Mouse (Mus musculus) layer of hippocampus, adult 18-20 months (tissue): ENCODE results near the gene Snw1. TPM values are rescaled to one million over a fixed set of nuclear protein-coding genes. Genes with fewer than 3 reads are reported as not detected.

Source experiments
- DNase-seq, 2 experiments: peaks; one replicate each; pipeline ENCODE4 v3.0.0; 2022; ENCODE audit warnings: low spot score in 2 of 2
- microRNA-seq, 2 experiments: library from miRNA; unstranded; fragments of <30 nt; microRNA quantifications; one replicate each; pipeline ENCODE4 v1.2.0; 2021
- total RNA-seq, 2 experiments: library from RNA; stranded (reverse); gene quantifications; 2 replicates each; pipeline ENCODE4 v1.2.3; 2021

The Snw1 gene
- total RNA-seq, 2 experiments from 2014 or later = 62.3 to 68.8 TPM

DNA sequence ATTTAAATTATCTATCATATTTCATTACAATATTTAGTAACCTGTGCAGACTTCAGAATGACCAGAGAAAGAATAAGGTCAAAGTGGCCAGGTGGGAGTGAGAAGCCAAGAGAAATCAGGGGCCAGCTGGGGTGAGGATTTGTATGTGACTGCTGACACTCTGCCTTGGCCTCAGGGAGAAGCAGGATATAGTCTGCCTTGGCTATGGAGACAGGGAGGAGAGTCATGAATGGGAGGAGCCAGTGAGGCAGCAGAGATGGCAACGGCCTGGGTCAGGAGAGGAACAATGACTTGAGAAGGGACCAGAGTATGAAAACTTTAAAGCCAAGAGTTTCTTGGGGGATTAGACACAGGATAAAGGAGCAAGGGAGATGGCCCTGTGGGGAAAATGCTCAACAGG is 48.4 kb downstream of the Snw1 start:
- DNase-seq = no peak

DNA sequence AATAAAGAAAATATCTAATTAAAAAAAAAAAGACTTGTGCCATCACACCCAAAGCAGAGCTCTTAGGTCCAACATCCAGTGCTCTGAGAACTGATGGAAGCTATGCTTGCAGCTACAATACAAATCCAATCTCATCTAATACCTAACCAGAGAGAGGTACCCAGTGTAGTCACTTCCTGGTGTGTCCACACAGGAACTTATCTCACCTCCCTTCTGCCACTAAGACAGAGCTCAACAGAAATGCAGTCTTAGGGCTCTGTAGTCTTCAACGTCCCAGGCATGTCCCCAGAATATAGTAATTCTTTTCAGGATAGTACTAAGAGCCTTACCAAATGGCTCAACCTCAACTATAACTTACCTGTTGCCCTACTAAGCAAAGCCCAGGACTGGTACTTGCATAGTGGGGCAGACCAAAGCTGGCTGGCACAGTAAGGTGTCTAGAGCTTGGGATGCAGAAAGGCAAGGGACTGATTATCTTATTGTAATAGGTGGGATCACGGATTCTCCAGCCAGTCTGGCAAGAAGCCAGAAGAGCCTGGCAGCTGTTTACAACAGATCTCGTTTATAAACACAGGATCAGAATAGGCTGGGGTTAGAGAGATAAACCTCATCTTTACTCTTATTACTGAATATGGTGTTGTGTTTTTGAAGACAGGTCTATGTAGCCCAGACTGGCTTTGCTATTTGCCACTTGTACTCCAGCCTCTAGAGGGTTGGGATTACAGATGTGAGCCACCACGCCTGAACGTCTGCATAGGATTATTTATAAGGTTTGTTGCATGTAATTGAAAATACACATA is 50.2 kb downstream of the Snw1 start:
- DNase-seq = no peak

DNA sequence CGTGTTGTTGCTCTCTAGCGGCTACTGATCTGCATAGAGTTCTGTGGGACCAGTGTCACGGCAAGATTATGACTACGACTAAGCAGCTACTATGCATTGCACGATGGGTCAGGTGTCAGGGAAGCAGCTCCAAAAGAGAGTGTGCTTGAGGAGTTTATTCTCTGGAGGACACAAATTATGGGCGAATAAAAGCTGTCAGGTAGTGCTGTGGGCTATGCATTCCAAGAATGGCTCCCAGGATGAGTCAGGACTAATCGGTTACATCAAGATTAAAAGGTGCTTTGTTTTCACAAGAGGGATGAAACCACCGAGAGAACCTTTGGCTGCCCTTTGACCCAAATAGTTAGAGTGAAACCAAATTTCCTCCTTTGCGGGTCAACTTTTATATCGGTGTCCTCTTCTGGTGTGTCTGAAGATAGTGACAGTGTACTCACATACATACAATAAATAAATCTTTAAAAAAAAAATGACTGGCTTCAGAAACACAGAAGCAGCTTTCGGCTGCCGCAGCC is 52.0 kb downstream of the Snw1 start:
- no peak for DNase-seq

DNA sequence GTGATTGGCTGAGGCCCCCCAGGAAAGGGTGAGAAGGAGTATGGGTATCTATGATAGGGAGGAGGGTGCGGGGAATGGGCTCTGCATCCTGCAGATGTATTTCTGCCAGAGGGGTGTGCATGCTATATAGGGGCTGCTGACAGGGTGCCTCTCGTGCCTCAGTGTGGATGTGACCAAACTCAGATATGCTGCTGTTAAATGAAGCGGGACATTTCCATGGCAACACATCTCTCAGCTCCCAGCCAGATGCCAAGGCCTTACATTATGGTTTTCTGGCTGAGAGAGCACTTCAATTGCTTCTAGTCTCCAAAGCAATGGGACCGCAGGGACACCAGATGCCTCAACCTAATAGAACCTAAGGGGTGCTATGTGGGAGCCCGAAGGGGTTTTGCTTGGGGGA is 53.2 kb downstream of the Snw1 start:
- no peak for DNase-seq

DNA sequence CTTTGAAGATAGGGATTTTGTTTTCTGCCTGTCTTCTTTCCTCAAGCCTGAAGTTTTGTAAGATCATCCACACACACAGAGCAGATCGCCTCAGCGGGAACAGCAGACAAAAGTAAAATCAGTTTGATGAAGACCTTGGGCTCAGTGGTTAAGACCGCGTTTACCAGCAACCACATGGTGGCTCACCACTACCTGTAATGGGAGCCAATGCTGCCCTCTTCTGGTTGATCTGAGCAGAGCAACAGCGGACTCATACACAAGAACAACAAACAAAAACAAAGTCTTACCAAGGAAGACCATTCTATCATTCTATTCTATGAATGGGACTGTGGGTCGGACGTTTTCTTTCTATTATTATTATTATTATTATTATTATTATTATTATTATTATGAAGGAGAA is 55.4 kb downstream of the Snw1 start:
- DNase-seq = peak in 1 of 2 experiments; percentile 66

DNA sequence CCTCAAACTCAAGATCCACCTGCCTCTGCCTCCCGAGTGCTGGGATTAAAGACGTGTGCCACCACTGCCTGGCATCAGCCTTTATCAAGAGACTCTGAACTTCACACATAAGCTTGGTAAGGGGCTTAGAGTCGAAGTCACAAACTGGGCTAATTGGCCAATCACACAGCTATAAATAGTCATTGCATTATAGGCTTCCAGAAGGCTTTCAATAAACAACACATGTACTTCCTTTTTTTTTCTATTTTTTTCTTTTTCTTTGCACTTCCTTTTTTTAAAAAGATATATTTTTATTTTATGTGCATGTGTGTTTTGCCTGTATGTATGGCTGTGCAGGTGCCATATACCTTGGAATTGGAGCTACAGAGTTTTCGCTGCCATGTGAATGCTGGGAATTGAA is 56.7 kb downstream of the Snw1 start:
- no peak for DNase-seq

DNA sequence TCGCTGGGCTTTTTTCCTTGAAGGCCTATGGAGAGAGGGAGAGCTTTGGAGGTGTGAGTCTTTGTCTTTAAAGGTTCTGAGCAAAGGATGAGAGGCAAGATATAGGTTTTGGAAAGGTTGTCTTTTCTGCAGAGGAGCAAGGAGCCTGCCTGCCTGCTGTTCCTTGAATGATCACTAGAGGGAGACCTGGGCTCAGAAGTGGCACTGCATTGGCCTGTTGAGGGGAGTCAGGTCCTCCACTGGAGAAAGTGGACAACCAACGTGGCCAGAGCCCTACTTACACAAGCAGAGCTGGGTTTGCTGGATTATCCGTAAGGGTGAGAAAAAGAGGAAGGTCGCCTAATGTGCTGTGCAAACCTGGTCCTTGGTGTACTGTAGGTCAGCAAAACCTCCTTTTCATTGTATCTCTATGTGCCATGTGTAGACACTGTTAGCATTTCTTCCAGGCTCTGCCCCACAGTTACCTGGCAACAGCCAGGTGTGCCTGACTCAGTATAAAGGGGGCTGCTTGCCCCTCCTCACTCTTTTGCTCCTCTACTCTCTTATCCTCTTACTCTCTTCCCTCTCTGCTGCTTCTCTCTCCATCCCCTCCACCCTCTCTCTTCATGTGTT is 58.8 kb downstream of the Snw1 start:
- peak; percentile 39 to 81 for DNase-seq

DNA sequence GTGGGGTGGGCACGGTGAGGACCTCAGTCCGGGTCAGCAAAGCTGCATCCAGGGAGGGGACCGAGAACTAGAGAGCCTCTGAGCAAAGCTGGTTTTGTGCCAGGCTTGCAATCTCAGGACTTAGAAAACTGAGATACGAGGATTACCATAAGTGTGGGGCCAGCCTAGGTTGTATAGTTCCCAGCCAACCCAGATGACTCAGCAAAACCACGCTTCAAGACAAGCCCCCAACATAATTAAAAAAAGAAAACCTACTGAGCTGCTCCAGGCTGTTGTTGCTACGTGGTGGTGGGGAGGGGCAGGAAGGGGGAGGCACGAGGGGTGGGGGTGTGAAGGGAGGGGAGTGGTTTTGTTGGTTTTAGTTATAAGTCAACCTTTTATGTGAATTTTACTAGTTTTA is 61.1 kb downstream of the Snw1 start:
- DNase-seq = no peak

DNA sequence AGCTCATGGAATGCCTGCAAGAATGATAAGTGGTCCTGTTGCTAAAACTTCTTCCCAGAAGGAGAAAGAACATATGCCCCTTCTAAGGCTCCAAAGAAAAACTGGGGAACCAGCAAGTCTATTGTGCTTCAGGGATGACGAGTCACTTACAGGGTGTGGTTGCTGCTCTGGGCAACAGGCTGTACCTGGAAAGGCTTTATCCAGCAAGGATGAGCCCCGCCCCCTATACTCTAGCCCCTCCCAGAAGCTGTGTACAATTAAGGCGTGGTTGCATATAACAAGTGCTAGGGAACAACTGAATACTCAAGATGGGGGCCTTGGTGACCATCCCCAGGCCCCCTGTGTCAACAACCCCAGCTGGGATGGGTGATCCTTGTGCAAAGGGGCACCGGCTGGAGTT is 63.0 kb downstream of the Snw1 start:
- DNase-seq = no peak

DNA sequence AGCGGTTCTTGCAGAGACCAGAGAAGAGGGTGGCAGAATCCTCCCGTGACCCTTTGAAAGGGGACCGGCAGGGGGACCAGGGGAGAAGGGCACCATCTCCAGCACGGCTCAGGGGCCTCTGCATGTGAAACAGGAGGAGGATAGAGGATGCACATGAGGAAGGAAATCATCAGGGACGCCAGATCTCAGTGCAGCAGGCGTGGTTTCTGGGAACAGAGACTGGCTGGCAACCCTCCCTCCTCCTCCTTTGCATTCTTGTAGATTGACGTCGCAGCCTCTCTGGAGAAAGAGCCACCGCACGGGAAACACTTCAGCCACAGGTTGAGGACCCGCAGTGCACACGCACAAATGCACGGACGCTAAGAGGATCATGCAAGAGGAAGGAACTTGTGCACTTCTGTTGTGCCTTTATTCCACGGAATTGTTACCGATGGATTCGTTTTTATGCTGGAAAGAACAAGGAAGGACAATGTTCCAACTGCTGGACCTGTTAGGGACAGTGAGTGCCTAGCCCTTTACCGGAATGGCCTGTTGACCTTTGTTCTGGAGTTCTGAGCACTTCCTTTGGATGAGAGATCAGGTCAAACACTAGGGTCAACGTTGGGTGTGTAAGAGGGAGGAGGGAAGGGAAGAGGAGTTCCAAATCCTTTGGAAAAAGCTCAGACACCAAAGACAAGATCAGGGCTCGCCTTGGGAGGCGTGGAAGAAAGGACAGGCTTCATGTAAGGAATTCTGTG is 64.0 kb downstream of the Snw1 start:
- DNase-seq = no peak

DNA sequence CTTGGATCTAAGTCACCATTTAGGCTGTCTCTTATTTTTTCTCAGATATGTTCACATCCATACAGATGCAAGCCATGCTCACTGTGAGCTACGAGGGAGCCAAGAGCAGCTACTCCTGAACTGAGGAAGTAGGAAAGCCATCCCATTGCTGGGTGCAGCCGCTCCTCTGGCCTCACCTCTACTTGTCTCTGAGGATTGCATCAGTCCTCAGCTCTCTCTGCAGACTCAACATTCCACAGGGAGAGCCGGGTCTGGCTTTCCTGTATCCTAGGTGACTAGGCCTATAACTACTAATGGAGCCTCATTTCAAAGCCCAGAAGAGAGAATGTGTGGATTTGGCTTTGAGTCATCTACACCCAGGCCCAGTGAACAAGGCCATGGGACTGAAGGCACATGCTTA is 66.4 kb downstream of the Snw1 start:
- DNase-seq = no peak

DNA sequence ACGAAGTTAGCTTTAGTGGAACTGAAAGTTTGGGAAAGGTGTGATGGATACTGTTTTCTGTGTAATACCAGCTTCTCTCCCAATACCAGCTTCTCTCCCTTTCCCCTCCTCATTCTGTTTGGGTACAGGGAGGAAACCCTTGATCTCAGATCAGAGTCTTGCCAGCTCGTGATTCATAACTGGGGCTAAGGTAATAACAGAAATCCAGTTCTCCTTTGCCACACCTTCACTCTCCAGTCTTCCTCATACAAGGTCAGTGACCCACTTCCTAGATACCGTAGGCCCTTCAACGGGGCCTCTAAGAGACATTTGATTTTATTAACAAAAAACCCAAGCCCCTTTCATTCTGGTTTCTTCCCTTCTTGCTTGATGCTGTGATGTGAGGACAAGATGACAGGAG is 66.9 kb downstream of the Snw1 start:
- DNase-seq = no peak

DNA sequence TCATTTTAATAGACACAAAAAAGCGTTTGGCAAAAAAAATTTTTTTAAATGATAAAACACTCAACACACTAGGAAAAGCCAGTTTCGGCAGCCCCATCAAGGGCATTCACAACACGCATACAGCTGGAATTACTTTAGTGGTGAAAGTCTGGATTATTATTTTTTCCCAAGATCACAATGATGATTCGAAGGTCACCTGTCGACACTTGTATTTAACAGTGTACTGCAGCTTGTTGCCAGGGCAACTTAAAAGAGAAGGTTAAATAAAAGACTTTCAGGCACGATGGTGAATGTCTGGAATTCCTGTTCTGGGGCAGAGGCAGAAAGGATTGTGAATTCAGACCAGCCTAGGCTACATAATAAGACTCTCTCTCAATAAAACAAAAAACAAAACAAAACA is 70.2 kb downstream of the Snw1 start:
- no peak for DNase-seq

DNA sequence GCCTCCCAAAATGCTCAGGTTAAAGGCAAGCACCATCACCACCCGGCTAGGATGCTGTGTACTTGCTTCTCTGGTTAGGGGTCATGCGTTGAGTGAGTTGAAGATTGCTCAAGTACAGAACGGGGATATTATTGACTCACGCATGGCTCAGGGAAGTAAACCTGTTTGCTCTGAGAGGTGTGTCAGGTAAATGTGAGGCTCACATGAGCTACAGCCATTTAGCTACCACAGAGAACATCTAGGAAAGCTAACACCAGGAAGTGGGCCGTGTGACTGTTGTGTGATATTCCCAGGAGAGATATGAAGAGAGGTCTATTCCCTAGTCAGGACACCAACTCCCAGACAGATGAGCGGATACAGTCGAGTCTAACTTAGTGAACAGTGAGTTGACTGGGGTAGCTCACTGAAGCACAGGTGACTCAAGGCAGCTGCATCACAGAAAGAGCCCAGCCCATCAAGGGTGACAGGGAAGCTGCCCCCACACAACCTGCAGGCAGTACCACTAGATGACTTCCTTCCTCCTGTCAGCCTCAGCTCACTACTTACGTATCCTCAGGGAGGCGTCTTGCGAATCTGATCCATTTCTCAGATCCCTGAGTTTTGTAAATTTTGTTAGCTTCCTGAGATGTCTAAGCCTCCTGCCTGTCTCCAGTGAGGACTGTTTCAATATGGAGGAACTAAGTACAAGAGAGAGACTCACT is 72.8 kb downstream of the Snw1 start:
- DNase-seq = no peak

Small RNAs within 50 kb of the gene (microRNA-seq; reads per million reads assigned to microRNA genes)
- gene Mir3068 = 102 to 165 reads per million in 2 experiments

Other genes starting within 250 kb of the Snw1 start
- 1 to 10 TPM; 2.2 to 2.5 TPM for gene Noxred1, start 233.5 kb downstream of the Snw1 start, total RNA-seq
- gene Vipas39, start 206.0 kb downstream of the Snw1 start, total RNA-seq = 10 to 100 TPM; 51.8 to 52.9 TPM
- 100 to 1,000 TPM; 192 to 196 TPM for gene Ahsa1, start 205.8 kb downstream of the Snw1 start, total RNA-seq
- gene Ism2, start 172.6 kb downstream of the Snw1 start, total RNA-seq = under 1 TPM in 1 of 2 experiments, not detected in 1; 0.20 TPM
- gene Sptlc2, start 83.9 kb downstream of the Snw1 start, total RNA-seq = 10 to 100 TPM; 24.6 to 40.9 TPM
- 10 to 100 TPM; 94.4 to 97.2 TPM for gene Slirp, start 28.4 kb downstream of the Snw1 start, total RNA-seq
- gene Alkbh1, start 28.3 kb downstream of the Snw1 start, total RNA-seq = 10 to 100 TPM; 19.4 to 21.0 TPM
- not detected for gene Gm5788, start 22.4 kb upstream of the Snw1 start, total RNA-seq
- not detected for gene Gm8300, start 42.0 kb upstream of the Snw1 start, total RNA-seq
- gene Oog1, start 130.4 kb upstream of the Snw1 start, total RNA-seq = not detected
- gene Gm4027, start 146.6 kb upstream of the Snw1 start, total RNA-seq = not detected
- not detected for gene Gm16381, start 172.3 kb upstream of the Snw1 start, total RNA-seq